Mouse (Mus musculus) heart, embryonic 11.5 days (tissue): ENCODE measurements around the gene Rbms2. TPM values are rescaled to one million over a fixed set of nuclear protein-coding genes. Genes with fewer than 3 reads are reported as not detected.
A peak's percentile ranks its signal among the peaks of the same experiment; 100 is the strongest.
"Not testable (repeated sequence)": the region's sequence is repeated elsewhere in the genome, so short reads cannot be mapped to it uniquely, and the experiment has no call there.

Experiments
- ATAC-seq: fragments of 200-750 bp; cut with Nextera tagmentation; replicated peaks from 2 replicates; pipeline ENCODE4 v1.8.0; 2017; ENCODE audit warnings: moderate library complexity; ENCODE audit not compliant: insufficient number of reproducible peaks, low FRiP score, low TSS enrichment
- H3K27ac ChIP-seq: fragments of 300-500 bp; sonication (generic); 2 replicates; pipeline ENCODE4 v1.5.1; 2014; ENCODE audit warnings: mild to moderate bottlenecking, low read depth, low read length
- H3K27me3 ChIP-seq: fragments of 300-500 bp; sonication (generic); 2 replicates; pipeline ENCODE4 v1.6.1; 2014; ENCODE audit warnings: mild to moderate bottlenecking, low read length, mixed read lengths; ENCODE audit not compliant: control insufficient read depth, insufficient read depth
- H3K36me3 ChIP-seq: fragments of 300-500 bp; sonication (generic); 2 replicates; pipeline ENCODE4 v1.6.1; 2014; ENCODE audit warnings: mild to moderate bottlenecking, low read length, moderate library complexity, mixed read lengths; ENCODE audit not compliant: control insufficient read depth, insufficient read depth
- H3K4me1 ChIP-seq: fragments of 300-500 bp; sonication (generic); 2 replicates; pipeline ENCODE4 v1.6.1; 2014; ENCODE audit warnings: low read length; ENCODE audit not compliant: control insufficient read depth, insufficient read depth
- H3K4me2 ChIP-seq: fragments of 300-500 bp; sonication (generic); 2 replicates; pipeline ENCODE4 v1.6.1; 2014; ENCODE audit warnings: mild to moderate bottlenecking, moderate library complexity
- H3K4me3 ChIP-seq: fragments of 300-500 bp; sonication (generic); 2 replicates; pipeline ENCODE4 v1.5.1; 2014; ENCODE audit warnings: low read depth, low read length
- H3K9ac ChIP-seq: fragments of 300-500 bp; sonication (generic); 2 replicates; pipeline ENCODE4 v1.6.1; 2014; ENCODE audit warnings: mild to moderate bottlenecking, low read depth, low read length, moderate library complexity
- H3K9me3 ChIP-seq: fragments of 300-500 bp; sonication (generic); replicated peaks from 2 replicates; pipeline ENCODE4 v1.6.1; 2016; ENCODE audit warnings: low read length; ENCODE audit not compliant: control insufficient read depth
- WGBS: fragments of 180-500 bp; shearing (Covaris S2); extraction: QIAGEN DNeasy Blood & Tissue Kit; methylation state at CpG from one replicate; pipeline ENCODE4 v1.1.7; 2014; ENCODE audit not compliant: insufficient replicate concordance; 5-methylcytosine and 5-hydroxymethylcytosine counted together
- polyA plus RNA-seq: library from polyadenylated mRNA; unstranded; fragments of >200 nt; fragmentation: Nextera tagmentation; extraction: Ambion mirVana; gene quantifications from 2 replicates; pipeline ENCODE4 v1.2.1, GENCODE M21; 2014

Gene Rbms2
- polyA plus RNA-seq, 1 experiment from 2014 or later: 36.1 TPM

DNA sequence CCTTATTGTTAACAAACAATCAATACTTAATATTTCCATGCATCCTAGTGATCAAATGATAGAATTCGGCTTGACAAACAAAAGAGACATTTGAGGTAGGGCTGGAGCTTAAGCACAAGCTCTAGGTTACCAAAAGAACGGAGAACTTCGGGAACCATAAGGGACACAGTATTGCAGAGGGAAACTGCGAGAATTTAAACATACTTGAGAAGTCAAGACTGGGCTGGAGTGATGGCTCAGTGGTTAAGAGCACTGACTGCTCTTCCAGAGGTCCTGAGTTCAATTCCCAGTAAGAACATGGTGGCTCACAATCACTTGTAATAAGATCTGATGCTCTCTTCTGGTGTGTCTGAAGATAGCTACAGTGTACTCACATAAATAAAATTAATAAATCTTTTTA, 34.0 kb upstream of the Rbms2 start:
- not testable (repeated sequence) for H3K27ac ChIP-seq, H3K36me3 ChIP-seq, H3K4me3 ChIP-seq, H3K4me2 ChIP-seq, H3K9ac ChIP-seq, H3K9me3 ChIP-seq, H3K4me1 ChIP-seq, H3K27me3 ChIP-seq, ATAC-seq
- 84% methylated on average over 4 of the region's 4 CpGs for WGBS

DNA sequence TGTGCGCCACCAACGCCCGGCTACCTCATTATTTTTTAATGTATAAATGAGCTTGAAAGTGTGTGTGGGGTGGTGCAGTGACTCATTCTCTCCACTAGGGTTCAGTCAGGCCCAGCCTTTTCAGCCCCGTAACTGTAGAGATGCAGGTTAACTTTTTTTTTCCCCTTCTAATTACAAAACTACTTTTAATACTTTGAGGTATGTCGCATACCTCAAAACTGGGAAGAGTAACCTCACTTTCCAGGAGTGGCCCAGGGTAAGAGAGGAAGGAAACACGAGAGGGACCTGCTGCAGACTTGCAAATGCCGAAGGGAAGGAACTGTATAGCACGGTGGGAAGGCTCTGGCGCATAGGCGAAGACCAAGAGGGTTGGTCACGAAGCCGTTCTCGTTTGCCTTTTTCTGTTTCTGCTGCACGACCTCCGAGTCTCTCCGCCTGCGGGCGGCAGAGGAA, 32.8 kb upstream of the Rbms2 start:
- Histone ChIP-seq H3K4me3 (peak overlapping the region; percentile 33), H3K9me3 (no peaks in the 10 kb centered on the region), H3K36me3 (no peaks in the 10 kb centered on the region), H3K4me2 (peak overlapping the region; percentile 65), H3K27ac (no peak overlapping the region), H3K27me3 (peaks cover 6% of the 10 kb centered on the region; the same call in 1 of the 2 replicates), H3K4me1 (peaks cover 9% of the 10 kb centered on the region; the same call in 1 of the 2 replicates), H3K9ac (peak overlapping the region; percentile 66)
- 2% methylated on average over 18 of the region's 18 CpGs for WGBS
- ATAC-seq: peak; percentile 36; the same call in 1 of the 2 replicates

DNA sequence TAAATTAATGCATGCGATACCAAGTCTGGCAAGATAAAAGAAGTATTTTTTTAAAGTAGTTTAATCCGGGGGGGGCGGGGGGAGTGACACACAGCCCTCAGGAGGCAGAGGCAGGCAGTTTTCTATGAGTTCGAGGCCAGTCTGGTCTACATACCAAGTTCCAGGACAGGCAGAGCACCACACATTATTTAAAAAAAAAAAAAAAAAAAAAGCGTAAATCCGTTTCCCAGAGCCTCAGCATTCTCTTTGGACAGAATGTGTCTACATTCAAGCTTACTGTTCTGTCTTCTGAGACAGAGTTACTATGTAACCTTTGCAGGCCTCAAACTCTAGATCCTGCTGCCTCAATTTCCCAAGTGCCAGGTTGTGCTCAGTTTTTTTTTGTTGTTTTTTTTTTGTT, 32.1 kb upstream of the Rbms2 start:
- peaks cover 6% of the 10 kb centered on the region; the same call in 1 of the 2 replicates for H3K27me3 ChIP-seq
- no peaks in the 10 kb centered on the region for H3K36me3 ChIP-seq
- peak overlapping the region; percentile 96 for H3K4me2 ChIP-seq
- H3K27ac ChIP-seq: peak overlapping the region; percentile 35; the same call in 1 of the 2 replicates
- H3K9me3 ChIP-seq: no peaks in the 10 kb centered on the region
- peak overlapping the region; percentile 82; the same call in 1 of the 2 replicates for H3K9ac ChIP-seq
- peak overlapping the region; percentile 76 for H3K4me3 ChIP-seq
- H3K4me1 ChIP-seq: peaks cover 9% of the 10 kb centered on the region; the same call in 1 of the 2 replicates
- no peak for ATAC-seq
- 37% methylated on average over 6 of the region's 6 CpGs for WGBS

DNA sequence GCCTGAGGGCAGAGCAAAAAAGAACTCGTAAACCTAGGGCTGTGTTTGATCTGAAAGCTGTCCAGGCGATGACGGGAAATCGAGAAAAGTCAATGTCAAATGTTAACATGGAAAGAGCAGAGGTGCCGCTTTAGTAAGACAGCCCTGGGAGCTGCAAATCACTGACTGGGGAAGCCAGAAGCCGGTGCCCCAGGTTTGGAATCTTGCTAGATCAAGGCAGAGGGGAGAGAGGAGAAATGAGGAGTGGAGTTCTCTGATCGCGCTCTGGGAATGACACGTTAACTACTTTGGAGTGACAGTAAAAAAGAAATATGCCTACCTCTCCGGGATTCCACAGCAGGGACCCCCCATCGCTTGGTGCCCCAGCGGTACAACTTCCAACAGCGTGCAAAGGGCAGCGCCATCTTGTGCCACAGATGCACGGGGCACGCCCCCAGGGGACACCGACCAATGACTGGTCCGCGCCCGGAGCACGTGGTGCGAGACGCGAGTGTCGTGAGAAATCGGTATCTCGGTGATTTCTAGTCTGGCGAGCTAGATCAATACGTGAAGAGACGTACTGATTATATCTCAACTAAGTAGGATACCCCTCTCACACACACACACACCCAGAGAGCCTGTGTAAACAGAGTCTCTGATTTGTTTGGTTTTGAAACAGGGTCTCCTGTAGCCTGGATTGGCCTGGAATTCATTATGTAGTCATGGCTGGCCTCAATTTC, 31.5 kb upstream of the Rbms2 start, which contains the start of gene Spryd4:
TSS of gene Spryd4 (minus strand) at position 418 of the 719 bp plus-strand sequence.
- Histone ChIP-seq H3K9me3 (no peaks in the 10 kb centered on the region), H3K36me3 (no peaks in the 10 kb centered on the region), H3K27me3 (peaks cover 6% of the 10 kb centered on the region; the same call in 1 of the 2 replicates), H3K4me1 (peaks cover 9% of the 10 kb centered on the region; the same call in 1 of the 2 replicates), H3K4me2 (peak within 1 kb of the TSS; percentile 96), H3K9ac (peak within 1 kb of the TSS; percentile 82), H3K4me3 (peak within 1 kb of the TSS; percentile 76), H3K27ac (peak within 1 kb of the TSS; percentile 35; the same call in 1 of the 2 replicates)
- peak; percentile 91 for ATAC-seq
- WGBS: under 1% methylated on average over 30 of the region's 30 CpGs

DNA sequence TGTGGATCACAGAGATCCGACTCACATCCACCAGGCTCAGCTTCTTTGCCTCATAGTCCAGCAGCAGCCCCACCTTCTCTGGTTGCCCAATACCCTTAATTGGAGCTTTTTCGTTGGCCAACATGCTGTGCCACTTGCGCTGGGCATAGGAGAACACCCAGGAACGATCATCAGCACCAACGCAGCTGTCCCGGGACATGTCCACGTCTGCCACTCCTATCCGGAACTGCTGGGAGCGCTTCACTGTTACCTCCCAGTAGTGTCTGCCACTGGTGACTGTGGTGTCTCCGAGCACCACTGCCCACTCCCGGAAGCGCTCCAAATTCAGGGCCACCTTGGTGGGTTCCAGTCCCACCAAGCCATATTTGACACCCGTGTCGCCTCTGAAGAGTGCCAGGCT, 30.9 kb upstream of the Rbms2 start:
- Histone ChIP-seq H3K9ac (peak overlapping the region; percentile 82), H3K36me3 (no peaks in the 10 kb centered on the region), H3K4me3 (peak overlapping the region; percentile 76), H3K4me1 (peaks cover 9% of the 10 kb centered on the region; the same call in 1 of the 2 replicates), H3K9me3 (no peaks in the 10 kb centered on the region), H3K4me2 (peak overlapping the region; percentile 96), H3K27me3 (peaks cover 6% of the 10 kb centered on the region; the same call in 1 of the 2 replicates), H3K27ac (no peak overlapping the region)
- 25% methylated on average over 14 of the region's 14 CpGs for WGBS
- no peak for ATAC-seq

DNA sequence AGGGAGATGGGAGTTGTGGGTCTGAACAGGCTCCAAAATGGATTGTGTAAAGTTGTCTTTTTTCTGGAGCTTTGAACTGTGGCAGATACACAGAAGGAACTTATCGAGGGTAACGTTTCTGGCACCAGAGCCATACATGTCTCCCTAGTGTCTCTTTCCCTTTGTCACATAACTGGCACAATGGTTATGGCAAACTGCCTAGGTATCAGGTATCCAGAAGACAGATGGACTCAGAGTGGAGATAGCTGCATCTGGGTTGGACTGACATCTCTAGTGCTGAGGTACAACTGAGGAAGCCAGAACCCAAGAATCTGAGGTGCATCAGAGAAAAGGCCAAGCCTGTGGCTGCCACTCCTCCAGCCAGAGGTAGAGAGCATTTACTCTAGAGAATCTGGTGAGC, 30.0 kb upstream of the Rbms2 start:
- H3K4me2 ChIP-seq: no peak overlapping the region; the same call in 1 of the 2 replicates
- H3K27me3 ChIP-seq: peaks cover 6% of the 10 kb centered on the region; the same call in 1 of the 2 replicates
- H3K9ac ChIP-seq: no peak overlapping the region
- no peaks in the 10 kb centered on the region for H3K36me3 ChIP-seq
- no peaks in the 10 kb centered on the region for H3K9me3 ChIP-seq
- no peak overlapping the region for H3K27ac ChIP-seq
- H3K4me3 ChIP-seq: no peak overlapping the region
- 95% methylated on average over 2 of the region's 2 CpGs for WGBS
- no peak for ATAC-seq
- peaks cover 9% of the 10 kb centered on the region; the same call in 1 of the 2 replicates for H3K4me1 ChIP-seq

DNA sequence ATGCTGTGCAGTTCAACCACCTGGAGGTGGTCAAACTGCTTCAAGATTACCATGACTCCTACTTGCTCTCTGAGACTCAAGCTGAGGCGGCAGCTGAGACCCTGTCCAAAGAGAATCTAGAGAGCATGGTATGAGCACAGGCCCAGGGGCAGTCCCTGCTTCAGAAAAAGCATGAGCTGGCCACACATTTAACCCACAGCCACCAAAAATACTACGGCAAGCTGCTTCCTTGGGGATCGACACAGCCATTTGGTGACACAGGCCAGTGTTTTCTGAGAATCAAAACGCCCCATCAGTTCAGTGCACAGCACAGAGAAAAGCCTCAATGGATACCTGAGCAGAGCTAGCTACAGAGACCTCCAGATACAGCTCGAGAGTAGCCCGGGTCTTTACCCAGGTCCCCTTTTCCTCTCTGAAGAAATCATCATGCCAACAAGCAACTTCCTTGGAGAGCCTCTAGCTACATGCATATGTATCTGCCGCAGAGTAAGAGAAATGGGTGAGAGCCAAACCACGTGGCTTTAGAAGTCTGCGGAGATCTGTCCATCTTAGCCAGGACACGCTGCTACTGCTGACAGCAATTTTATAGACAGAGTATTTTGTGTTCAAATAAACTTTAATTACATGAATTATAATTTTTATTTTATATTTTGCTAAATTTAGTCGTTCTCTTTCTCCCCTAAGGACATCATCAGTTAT, 29.4 kb upstream of the Rbms2 start:
- Histone ChIP-seq H3K4me1 (peaks cover 9% of the 10 kb centered on the region; the same call in 1 of the 2 replicates), H3K27ac (no peak overlapping the region), H3K27me3 (peaks cover 6% of the 10 kb centered on the region; the same call in 1 of the 2 replicates), H3K4me3 (no peak overlapping the region), H3K9me3 (no peaks in the 10 kb centered on the region), H3K9ac (no peak overlapping the region), H3K36me3 (no peaks in the 10 kb centered on the region), H3K4me2 (no peak overlapping the region)
- no peak for ATAC-seq
- WGBS: 88% methylated on average over 11 of the region's 11 CpGs

DNA sequence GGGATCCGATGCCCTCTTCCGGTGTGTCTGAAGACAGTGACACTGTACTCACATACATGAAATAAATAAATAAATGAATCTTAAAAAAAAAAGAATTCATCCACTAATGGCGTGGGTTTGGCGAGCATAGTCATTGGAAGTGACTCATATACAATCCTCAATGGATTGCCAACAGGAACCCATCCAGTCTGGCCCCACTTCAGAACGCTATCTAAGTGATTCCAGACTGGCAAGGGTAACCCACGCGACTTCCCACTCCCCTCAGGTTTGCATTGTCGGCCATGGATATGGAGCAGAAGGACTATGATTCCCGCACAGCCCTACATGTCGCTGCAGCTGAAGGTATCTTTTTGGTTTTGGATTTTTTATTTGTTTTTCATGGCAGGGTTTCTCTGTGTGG, 28.2 kb upstream of the Rbms2 start:
- WGBS: 90% methylated on average over 10 of the region's 10 CpGs
- H3K36me3 ChIP-seq: no peaks in the 10 kb centered on the region
- H3K9me3 ChIP-seq: no peaks in the 10 kb centered on the region
- H3K4me3 ChIP-seq: no peak overlapping the region
- peaks cover 9% of the 10 kb centered on the region; the same call in 1 of the 2 replicates for H3K4me1 ChIP-seq
- H3K9ac ChIP-seq: no peak overlapping the region
- ATAC-seq: no peak
- H3K4me2 ChIP-seq: no peak overlapping the region
- no peak overlapping the region for H3K27ac ChIP-seq
- peaks cover 1% of the 10 kb centered on the region; the same call in 1 of the 2 replicates for H3K27me3 ChIP-seq
